Mouse (Mus musculus): Measurements from ENCODE around the gene Prss32. TPM values are rescaled to one million over a fixed set of nuclear protein-coding genes. Genes with fewer than 3 reads are reported as not detected.

Prss32 gene
- polyA plus RNA-seq, 1 experiment from 2014 or later = not detected

DNA sequence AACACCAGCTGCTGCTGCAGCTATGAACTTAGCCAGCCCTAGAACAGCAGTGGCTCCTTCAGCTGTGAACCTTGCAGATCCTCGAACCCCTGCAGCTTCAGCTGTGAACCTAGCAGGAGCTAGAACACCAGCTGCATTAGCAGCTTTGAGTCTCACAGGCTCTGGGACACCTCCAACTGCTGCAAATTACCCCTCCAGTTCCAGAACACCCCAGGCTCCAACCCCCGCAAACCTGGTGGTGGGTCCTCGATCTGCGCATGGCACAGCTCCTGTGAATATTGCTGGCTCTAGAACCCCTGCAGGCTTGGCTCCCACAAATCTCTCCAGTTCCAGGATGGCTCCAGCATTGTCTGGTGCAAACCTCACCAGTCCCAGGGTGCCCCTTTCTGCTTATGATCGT, 22.9 kb upstream of the Prss32 start:
- Histone ChIP-seq H3K4me2 (no peak overlapping the region), H3K27ac (replicated peaks) (no peak overlapping the region), H3K4me3 (no peak overlapping the region), H3K9ac (no peak overlapping the region), H3K4me1 (replicated peaks) (no peaks in the 10 kb centered on the region), H3K36me3 (peaks cover 100% of the 10 kb centered on the region), H3K9me3 (peaks cover 16% of the 10 kb centered on the region), H3K27me3 (no peaks in the 10 kb centered on the region)
- no peak for ATAC-seq (ENCODE audit: low read depth)
- 96% methylated on average over 5 of the region's 5 CpGs for WGBS

- Histone ChIP-seq H3K9me3 (peaks cover 14% of the 10 kb centered on the region), H3K27me3 (no peaks in the 10 kb centered on the region), H3K4me3 (no peak overlapping the region), H3K36me3 (peaks cover 100% of the 10 kb centered on the region), H3K4me1 (replicated peaks) (peaks cover 11% of the 10 kb centered on the region), H3K4me2 (no peak overlapping the region), H3K27ac (replicated peaks) (no peak overlapping the region), H3K9ac (no peak overlapping the region)
- no peak for ATAC-seq (ENCODE audit: low read depth)
- 75% methylated on average over 6 of the region's 6 CpGs for whole genome bisulfite sequencing
Measured at GRCm38 (mm10) chr17:23822094-23822493, 21.6 kb upstream of the Prss32 start.

DNA sequence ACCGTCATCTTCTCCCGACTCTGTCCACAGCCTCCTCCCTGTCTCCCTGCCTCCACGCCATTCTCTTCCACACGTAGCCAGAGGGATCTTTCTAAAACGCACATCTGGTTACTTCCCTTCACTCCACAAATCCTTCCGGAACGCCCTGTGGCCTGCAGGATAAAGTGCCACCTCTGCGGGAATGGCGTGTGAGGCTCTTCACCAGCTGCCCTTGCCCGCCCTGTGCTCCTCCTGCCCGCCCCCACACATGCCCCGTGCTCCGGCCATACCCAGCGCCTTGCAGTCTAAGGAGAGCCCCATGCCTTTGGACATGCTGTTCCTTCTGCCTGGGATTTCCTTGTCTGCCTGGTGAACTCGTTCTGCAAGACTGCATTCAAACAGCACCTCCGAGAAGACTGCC, 20.6 kb upstream of the Prss32 start:
- Histone ChIP-seq H3K27ac (replicated peaks) (no peak overlapping the region), H3K4me3 (no peak overlapping the region), H3K4me1 (replicated peaks) (peaks cover 20% of the 10 kb centered on the region), H3K9ac (no peak overlapping the region), H3K4me2 (no peak overlapping the region), H3K27me3 (no peaks in the 10 kb centered on the region), H3K9me3 (peaks cover 14% of the 10 kb centered on the region), H3K36me3 (peaks cover 93% of the 10 kb centered on the region)
- 0 out of 2 replicates have a peak, but pooled peaks have one; percentile 6 for ATAC-seq (ENCODE audit: low read depth)
- 85% methylated on average over 16 of the region's 16 CpGs for WGBS

GRCm38 (mm10) chr17:23823614-23824013, 20.0 kb upstream of the Prss32 start:
- peaks cover 11% of the 10 kb centered on the region for H3K9me3 ChIP-seq
- peaks cover 23% of the 10 kb centered on the region for H3K4me1 ChIP-seq (replicated peaks)
- H3K9ac ChIP-seq = no peak overlapping the region
- H3K27ac ChIP-seq (replicated peaks) = no peak overlapping the region
- H3K36me3 ChIP-seq = peaks cover 87% of the 10 kb centered on the region
- no peaks in the 10 kb centered on the region for H3K27me3 ChIP-seq
- 89% methylated on average over 12 of the region's 12 CpGs for WGBS
- H3K4me3 ChIP-seq = no peak overlapping the region
- no peak for ATAC-seq (ENCODE audit: low read depth)
- H3K4me2 ChIP-seq = no peak overlapping the region

GRCm38 (mm10) chr17:23825591-23825990, 18.1 kb upstream of the Prss32 start:
- Histone ChIP-seq H3K9me3 (no peaks in the 10 kb centered on the region), H3K9ac (no peak overlapping the region), H3K27me3 (0 out of 2 replicates have a peak, but pooled peaks cover 2% of the 10 kb centered on the region), H3K4me1 (replicated peaks) (peaks cover 27% of the 10 kb centered on the region), H3K4me3 (no peak overlapping the region), H3K4me2 (no peak overlapping the region), H3K36me3 (peaks cover 67% of the 10 kb centered on the region), H3K27ac (replicated peaks) (no peak overlapping the region)
- WGBS = 87% methylated on average over 4 of the region's 4 CpGs
- no peak for ATAC-seq (ENCODE audit: low read depth)

DNA sequence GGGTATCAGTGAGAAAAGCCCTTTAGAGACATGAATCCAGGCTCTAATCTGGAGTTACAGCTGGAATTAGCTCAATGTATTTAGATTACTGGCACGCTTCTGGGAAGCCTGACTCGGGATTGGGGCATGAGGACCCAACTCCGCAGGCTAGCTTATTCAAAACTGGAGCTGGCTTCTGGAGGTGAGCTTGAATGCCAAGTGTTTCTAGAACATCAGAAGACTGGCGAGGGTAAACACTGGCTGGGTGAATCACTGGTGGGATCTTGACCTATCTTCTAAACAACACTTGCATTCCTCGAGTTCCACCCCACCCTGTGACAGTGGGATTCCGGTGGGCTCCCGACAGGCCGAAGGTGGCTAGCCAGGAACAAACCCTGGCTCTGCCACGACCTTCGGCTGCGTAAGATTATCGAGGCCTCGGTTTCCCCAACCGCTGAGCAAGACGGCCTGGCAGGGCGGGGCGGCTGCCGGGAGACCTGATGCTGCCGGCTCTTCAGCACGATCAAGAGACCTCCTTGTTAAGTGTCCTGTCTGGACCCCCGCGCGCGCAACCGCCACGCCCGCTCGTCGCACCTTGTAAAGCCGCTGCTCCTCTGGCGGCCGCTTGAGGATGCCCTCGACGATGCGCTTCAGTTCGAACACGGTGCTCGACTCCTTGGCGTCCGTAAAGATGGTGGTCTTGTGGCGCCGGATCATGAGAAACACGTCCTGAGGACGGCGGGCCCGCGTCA, 15.2 kb upstream of the Prss32 start:
- Histone ChIP-seq H3K4me2 (peak overlapping the region; percentile 84), H3K9me3 (no peaks in the 10 kb centered on the region), H3K27ac (replicated peaks) (peak overlapping the region; percentile 95), H3K4me1 (replicated peaks) (peaks cover 27% of the 10 kb centered on the region), H3K4me3 (peak overlapping the region; percentile 89), H3K9ac (peak overlapping the region; percentile 90), H3K36me3 (peaks cover 39% of the 10 kb centered on the region), H3K27me3 (peaks cover 28% of the 10 kb centered on the region)
- WGBS = under 1% methylated on average over 47 of the region's 47 CpGs
- ATAC-seq (ENCODE audit: low read depth) = peak; percentile 80

GRCm38 (mm10) chr17:23829064-23829619, 14.5 kb upstream of the Prss32 start, which contains the start of gene Elob:
Gene Elob (minus strand): TSS chr17:23829136.
- peaks cover 35% of the 10 kb centered on the region for H3K27me3 ChIP-seq
- H3K36me3 ChIP-seq = peaks cover 32% of the 10 kb centered on the region
- H3K4me3 ChIP-seq = peak within 1 kb of the TSS; percentile 89
- H3K27ac ChIP-seq (replicated peaks) = peak within 1 kb of the TSS; percentile 95
- peaks cover 27% of the 10 kb centered on the region for H3K4me1 ChIP-seq (replicated peaks)
- peak within 1 kb of the TSS; percentile 84 for H3K4me2 ChIP-seq
- H3K9me3 ChIP-seq = no peaks in the 10 kb centered on the region
- H3K9ac ChIP-seq = peak within 1 kb of the TSS; percentile 90
- WGBS = under 1% methylated on average over 39 of the region's 42 CpGs
- ATAC-seq (ENCODE audit: low read depth) = peak; percentile 95

DNA sequence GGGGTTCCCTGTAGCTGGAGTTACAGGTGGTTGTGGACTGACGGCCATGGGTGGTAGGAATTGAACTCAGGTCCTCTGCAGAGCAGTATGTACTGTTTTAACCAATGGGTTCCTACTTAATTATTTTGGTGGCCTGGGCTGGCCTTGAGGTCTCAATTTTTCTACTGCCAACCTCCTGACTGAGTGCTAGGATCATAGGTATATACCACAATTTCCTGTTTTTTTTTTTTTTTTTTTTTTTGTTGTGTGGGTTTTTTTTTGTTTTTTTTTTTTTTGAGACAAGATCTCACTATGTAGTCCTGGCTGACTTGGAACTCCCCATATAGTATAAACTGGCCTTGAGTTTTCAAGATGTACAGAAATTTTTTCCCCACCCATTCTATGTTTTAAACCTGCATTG, 12.5 kb upstream of the Prss32 start:
- no peak overlapping the region for H3K4me3 ChIP-seq
- H3K9ac ChIP-seq = no peak overlapping the region
- peaks cover 25% of the 10 kb centered on the region for H3K4me1 ChIP-seq (replicated peaks)
- peaks cover 48% of the 10 kb centered on the region for H3K27me3 ChIP-seq
- H3K4me2 ChIP-seq = no peak overlapping the region
- peaks cover 11% of the 10 kb centered on the region for H3K36me3 ChIP-seq
- 90% methylated on average over 1 of the region's 1 CpGs for WGBS
- no peak for ATAC-seq (ENCODE audit: low read depth)
- no peaks in the 10 kb centered on the region for H3K9me3 ChIP-seq
- H3K27ac ChIP-seq (replicated peaks) = no peak overlapping the region

DNA sequence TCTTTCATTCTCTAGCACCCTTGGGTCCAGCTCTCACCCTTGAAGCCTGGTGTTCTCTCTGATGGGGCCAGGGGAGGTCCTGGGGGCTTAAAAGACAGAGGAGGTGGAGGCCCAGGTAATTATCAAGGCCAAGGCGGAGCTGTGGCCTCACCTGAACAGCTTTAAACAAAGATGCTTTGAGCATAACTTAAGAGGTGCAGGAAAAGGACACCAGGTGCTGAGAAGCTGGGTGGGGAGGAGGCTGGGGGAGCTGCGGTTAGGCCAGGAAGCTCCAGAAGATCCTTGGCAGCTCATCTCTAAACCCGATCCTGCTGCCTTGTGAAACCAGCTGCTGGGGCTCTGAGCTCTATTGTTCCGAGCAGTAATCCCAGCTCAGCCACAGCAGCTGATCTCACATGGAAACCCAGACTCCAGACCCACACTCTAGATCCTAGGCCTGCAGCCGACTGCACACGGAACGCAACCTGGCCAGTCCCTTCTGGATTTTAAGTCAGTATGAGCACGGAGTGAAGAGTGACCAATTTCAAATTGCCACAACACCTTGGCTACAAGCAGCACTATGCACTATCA, 7.6 kb upstream of the Prss32 start, which contains the start of gene Prss33:
TSS of gene Prss33 (minus strand) at position 51 of the 570 bp plus-strand sequence.
- Histone ChIP-seq H3K4me3 (no peak within 1 kb of the TSS), H3K9me3 (no peaks in the 10 kb centered on the region), H3K4me1 (replicated peaks) (no peaks in the 10 kb centered on the region), H3K27ac (replicated peaks) (no peak within 1 kb of the TSS), H3K36me3 (no peaks in the 10 kb centered on the region), H3K9ac (no peak within 1 kb of the TSS), H3K4me2 (no peak within 1 kb of the TSS), H3K27me3 (peaks cover 48% of the 10 kb centered on the region)
- WGBS = 83% methylated on average over 8 of the region's 8 CpGs
- no peak for ATAC-seq (ENCODE audit: low read depth)

DNA sequence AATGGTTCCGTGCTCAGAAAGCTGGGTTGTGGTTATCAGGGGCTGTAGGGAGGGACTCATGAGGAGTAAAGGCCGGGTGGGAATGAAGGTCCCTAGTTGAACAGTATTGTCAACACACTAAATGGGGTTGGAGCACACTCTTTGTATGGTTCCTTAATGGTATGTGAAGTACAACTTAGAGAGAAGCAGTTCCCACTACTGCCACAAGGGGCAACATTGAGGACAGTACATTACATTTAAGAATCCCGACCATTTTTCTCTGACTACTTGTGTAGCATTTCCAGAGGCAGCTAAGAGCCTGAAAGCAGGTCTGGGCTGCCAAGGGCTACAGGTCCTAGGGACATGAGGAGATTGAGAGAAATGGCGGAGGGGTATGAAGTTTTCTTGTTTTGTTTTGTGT, 2.5 kb upstream of the Prss32 start:
- no peak overlapping the region for H3K4me2 ChIP-seq
- 33% methylated on average over 4 of the region's 4 CpGs for WGBS
- no peak overlapping the region for H3K9ac ChIP-seq
- H3K27me3 ChIP-seq = peaks cover 14% of the 10 kb centered on the region; the same call in 1 of the 2 replicates
- H3K4me3 ChIP-seq = no peak overlapping the region
- H3K36me3 ChIP-seq = no peaks in the 10 kb centered on the region
- no peak overlapping the region for H3K27ac ChIP-seq (replicated peaks)
- ATAC-seq (ENCODE audit: low read depth) = no peak
- no peaks in the 10 kb centered on the region for H3K9me3 ChIP-seq
- 0 out of 2 replicates have a peak, but pooled peaks cover 4% of the 10 kb centered on the region for H3K4me1 ChIP-seq (replicated peaks)

- Histone ChIP-seq H3K4me2 (peak overlapping the region; percentile 37; the same call in 1 of the 2 replicates), H3K4me1 (replicated peaks) (0 out of 2 replicates have a peak, but pooled peaks cover 4% of the 10 kb centered on the region), H3K4me3 (0 out of 2 replicates have a peak overlapping the region, but pooled peaks have one; percentile 13), H3K27ac (replicated peaks) (no peak overlapping the region), H3K36me3 (no peaks in the 10 kb centered on the region), H3K9me3 (no peaks in the 10 kb centered on the region), H3K9ac (no peak overlapping the region), H3K27me3 (peaks cover 6% of the 10 kb centered on the region)
- 0 out of 2 replicates have a peak, but pooled peaks have one; percentile 48 for ATAC-seq (ENCODE audit: low read depth)
- 40% methylated on average over 23 of the region's 23 CpGs for WGBS
Measured at GRCm38 (mm10) chr17:23843141-23843811, 379 bp upstream of the Prss32 start.

DNA sequence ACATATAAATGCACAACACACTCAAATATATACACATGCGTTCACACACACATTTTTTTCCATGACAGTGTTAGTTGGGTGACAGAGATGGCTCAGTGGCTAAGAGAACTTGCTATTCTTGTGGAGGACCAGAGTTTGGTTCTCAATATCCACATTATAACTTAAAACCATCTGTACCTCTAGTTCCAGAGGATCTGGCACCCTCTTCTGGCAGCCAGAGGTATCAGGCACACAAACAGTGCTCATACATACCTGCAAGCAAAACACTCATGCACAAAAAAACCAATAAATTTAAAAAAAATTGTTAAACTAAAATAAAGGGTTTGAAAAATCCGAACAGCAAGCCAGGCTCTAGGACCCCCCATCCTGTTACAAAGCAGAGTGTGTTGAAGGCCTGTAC, 6.4 kb downstream of the Prss32 start:
- ATAC-seq (ENCODE audit: low read depth) = no peak
- 62% methylated on average over 2 of the region's 2 CpGs for WGBS
- Histone ChIP-seq H3K9me3 (no peaks in the 10 kb centered on the region), H3K4me3 (no peak overlapping the region), H3K4me1 (replicated peaks) (no peaks in the 10 kb centered on the region), H3K27me3 (no peaks in the 10 kb centered on the region; the same call in none of the 2 replicates), H3K27ac (replicated peaks) (no peak overlapping the region), H3K36me3 (no peaks in the 10 kb centered on the region), H3K4me2 (no peak overlapping the region), H3K9ac (no peak overlapping the region)
